Mouse (Mus musculus): ENCODE measurements around the gene Htr2b. TPM values are rescaled to one million over a fixed set of nuclear protein-coding genes. Genes with fewer than 3 reads are reported as not detected.

Gene Htr2b
- total RNA-seq, 2 experiments from 2014 or later, result 0.21 to 0.27 TPM

DNA sequence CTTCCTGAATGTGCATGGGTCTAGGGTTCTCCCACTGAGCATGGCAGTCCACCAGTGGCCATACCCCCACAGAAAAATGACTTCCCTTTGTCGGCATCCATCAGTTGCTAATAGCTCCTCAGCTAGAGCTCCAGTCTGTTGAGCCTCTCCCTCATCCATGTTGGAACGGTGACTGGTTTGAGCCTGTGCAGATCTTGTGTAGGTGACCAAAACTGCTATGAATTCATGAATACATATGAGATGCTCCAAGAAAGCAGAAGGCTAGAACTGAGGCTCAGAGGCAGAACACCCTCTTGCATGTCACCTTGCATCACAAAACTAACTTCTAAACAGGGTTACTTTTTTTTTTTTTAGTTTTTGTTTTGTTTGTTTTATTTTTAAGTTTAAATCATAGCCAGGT, 35.2 kb downstream of the Htr2b start:
- no peak for DNase-seq

DNA sequence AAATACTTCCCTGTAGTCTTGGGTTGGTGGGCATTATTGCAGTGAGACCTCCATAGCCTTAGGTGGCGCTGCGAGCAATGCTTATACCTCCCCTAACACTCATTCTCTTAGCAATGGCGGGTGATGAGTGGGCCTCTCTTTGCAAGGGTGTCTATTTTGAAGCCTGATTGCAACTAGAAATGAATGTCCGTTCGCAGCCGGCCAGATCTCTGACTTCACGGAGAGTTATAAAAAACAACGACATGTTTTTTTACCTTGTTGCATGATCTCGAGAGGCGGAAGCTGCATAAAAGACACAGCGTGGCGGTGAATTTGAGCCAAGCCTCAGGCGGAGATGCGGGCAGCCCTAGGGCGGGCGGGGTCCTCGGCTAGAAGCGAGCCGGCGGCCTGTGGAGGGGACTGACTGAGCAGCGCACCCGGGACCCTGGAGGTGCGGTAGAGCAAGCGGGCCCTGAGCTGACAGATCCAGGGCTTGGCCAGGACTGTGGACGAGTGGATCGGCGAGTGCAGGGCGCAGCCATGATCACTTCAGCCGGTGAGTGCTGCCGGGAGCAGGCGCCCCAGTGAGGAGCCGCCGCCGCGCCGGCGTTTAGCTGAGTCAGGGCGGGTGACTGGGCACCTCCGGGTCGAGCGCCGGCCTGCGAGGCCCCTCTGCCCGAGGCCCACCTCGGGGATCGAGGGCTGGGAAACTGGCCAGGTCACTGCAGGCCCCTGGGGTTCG, 47.3 kb downstream of the Htr2b start, which contains the start of gene Psmd1:
TSS of gene Psmd1 (plus strand) at position 117 of the 721 bp plus-strand sequence.
- DNase-seq, result peak; percentile 91

DNA sequence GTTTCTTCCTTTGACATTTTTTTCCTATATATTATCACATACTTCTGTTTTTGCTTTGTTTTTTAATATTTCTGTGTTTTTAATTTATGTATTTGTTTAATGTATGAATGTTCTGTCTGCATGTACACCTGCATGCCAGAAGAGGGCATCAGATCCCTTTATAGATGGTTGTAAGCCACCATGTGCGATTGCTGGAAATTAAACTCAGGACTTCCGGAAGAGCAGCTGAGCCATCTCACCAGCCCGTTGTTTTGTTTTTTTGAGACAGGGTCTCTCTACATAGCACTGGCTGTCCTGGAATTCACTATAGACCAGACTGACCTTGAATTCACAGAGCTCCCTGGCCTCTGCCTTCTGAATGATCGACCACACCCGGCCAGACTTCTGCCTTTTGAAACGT, 49.2 kb downstream of the Htr2b start:
- no peak for DNase-seq

DNA sequence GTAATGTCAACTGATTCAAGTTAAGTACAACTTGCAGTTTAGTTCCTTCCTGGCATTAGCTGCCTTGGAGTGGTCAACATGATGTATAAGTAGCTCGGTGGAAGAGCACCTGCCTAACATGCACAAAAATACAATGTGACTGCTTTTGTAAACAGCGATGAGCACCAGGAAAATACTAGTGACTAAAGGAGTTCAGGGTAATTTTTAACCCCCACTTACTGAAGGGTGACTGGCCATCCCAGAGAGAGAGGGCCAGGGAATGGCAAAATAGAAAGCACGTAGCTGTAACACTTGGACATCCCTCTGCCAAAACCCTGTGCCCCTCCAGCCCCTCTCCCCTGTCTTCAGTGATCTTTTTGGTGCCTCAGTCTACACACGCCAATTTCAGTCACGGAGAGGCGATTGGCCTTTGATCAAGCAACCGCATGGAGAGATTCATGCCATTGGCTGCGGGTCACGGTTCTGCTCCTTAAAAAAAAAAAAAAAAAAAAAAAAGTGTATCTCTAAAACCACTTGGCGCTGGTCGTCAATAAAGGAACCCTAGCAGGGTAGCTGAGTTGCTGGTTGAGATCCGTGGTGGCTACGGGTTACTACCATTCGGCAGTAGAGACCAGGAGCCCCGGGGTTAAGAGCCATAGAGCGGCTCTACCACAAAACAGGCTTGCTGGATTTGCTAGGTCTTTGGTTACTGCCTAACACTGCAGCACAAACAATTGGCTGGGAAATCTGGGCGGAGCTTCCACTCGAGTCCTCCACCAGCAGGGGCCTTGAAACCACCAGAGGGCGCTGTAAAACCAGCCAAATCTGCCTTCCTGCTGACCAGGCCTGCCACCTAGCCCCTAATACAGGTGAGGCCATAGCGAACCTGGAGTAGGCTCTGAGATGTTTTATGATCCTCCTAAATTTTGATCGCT, 52.7 kb downstream of the Htr2b start:
- DNase-seq, result peak; percentile 96

DNA sequence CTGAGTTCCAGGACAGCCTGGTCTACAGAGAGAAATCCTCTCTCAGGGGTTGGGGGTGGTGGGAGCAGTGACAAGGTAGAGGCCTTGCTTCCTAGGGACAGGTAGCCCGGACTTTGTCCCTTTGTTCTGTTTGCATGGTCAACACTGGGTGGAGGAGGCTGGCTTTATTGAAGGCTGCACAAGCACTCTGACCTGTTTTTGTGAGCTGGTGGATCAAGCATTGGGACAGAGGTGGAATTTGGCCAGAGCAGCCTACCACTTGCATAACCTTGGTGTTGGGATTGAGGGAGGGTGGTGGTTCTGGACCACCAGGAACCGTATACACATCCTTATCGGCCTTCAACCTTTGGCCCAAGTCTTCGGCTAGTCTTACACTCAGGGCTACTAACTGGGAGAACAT, 55.5 kb downstream of the Htr2b start:
- peak; percentile 18 for DNase-seq

DNA sequence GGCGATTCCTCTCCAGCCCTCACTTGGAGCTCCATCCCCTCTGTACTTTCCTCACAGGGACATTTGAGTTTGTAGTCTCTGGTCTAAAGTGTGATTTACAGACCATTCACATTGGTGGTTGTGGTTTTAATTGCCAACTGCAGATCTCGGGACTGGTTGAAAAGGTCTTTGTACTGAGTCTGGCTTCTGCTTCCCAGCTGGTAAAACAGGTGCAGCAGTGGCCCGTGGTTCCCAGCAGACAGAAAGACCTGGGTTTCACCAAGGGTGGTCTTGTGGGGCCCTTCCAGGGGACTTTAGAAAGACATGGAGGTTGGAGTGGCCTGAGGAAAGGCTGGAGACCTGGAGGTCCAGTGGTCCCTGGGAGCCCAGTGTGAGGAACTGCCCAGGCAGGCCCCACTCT, 56.8 kb downstream of the Htr2b start:
- no peak for DNase-seq

DNA sequence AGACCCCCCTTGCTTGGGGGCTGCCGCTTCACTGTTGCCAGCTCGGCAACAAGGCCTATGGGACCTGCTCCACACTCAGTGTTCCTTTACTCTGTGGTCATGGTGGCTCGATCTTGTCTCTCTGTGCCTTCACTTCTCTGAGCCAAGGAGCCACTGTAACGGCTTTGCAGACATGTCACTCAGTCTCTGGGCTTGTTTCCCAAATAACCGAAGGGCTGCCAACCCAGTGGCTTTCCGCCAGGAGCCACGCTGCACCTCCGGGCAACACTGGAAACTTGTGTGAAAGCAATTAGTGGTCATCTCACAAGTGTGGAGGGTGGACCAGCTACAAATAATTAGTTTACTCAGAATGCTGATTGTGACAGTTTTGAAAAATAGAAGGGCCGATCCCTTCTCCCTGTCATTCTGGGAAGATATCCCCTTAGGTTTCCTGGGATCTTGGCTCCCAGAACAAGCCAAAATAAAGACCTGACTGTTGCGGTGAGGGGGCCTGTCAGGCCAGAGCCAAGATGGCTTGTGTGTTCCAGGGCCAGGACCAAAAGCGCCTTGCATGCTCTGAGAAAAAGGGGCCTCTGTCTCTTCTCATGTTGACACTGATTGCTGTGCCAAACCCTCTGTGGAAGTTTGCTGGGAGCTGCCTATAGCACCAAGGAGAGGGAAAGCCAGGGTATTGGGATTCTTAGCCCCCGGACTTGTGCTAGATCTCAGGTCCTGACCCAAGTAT, 58.4 kb downstream of the Htr2b start:
- DNase-seq, result peak; percentile 83

Other genes with a start within 250 kb of the Htr2b start
- 100 to 1,000 TPM; 284 to 307 TPM for gene Itm2c, start 217.7 kb downstream of the Htr2b start, total RNA-seq (2021)
- under 1 TPM; 0.18 to 0.24 TPM for gene 4933407L21Rik, start 183.5 kb downstream of the Htr2b start, total RNA-seq (2021)
- 1 to 10 TPM in 1 of 2 experiments, under 1 TPM in 1; 0.85 to 1.8 TPM for gene Gpr55, start 151.0 kb downstream of the Htr2b start, total RNA-seq (2021)
- gene Spata3, start 95.2 kb downstream of the Htr2b start, total RNA-seq (2021), result not detected
- 1 to 10 TPM; 3.7 to 8.0 TPM for gene 2810459M11Rik, start 66.1 kb downstream of the Htr2b start, total RNA-seq (2021)
- 100 to 1,000 TPM in 1 of 2 experiments, 10 to 100 TPM in 1; 95.2 to 101 TPM for gene Psmd1, start 47.6 kb downstream of the Htr2b start, total RNA-seq (2021)
- gene Gm21972, start 21.7 kb upstream of the Htr2b start, total RNA-seq (2021), result 1 to 10 TPM; 1.3 to 2.7 TPM
- gene Armc9, start 42.8 kb upstream of the Htr2b start, total RNA-seq (2021), result 10 to 100 TPM in 1 of 2 experiments, 1 to 10 TPM in 1; 7.9 to 10.9 TPM
- under 1 TPM; 0.36 to 0.55 TPM for gene B3gnt7, start 190.9 kb upstream of the Htr2b start, total RNA-seq (2021)
- gene Ncl, start 247.4 kb upstream of the Htr2b start, total RNA-seq (2021), result 100 to 1,000 TPM; 242 to 251 TPM

Data from adrenal gland, postnatal 10 days (tissue).